Mouse (Mus musculus) CH12.LX (cell line): ENCODE data around the gene Tdrd6. TPM values are rescaled to one million over a fixed set of nuclear protein-coding genes. Genes with fewer than 3 reads are reported as not detected.

Source experiments
- DNase-seq: peaks from one replicate; pipeline ENCODE4 v3.0.0-alpha.2; 2013; ENCODE audit errors: extremely low read depth
- H3K27ac ChIP-seq: 2 replicates; pipeline ENCODE4 v1.5.1; 2012; ENCODE audit warnings: low read depth, mild to moderate bottlenecking, control low read depth, moderate library complexity; ENCODE audit not compliant: insufficient read depth
- H3K27me3 ChIP-seq: replicated peaks from 2 replicates; pipeline ENCODE3; 2012; ENCODE audit warnings: inconsistent platforms
- H3K36me3 ChIP-seq, 2 experiments: replicated peaks in 1 of 2; 2 replicates each; pipeline versions ENCODE3 to v1.6.1; 2012; ENCODE audit warnings: inconsistent platforms in 1 of 2, low read length in 1 of 2, mild to moderate bottlenecking in 1 of 2, mixed read lengths in 1 of 2, moderate library complexity in 1 of 2; ENCODE audit not compliant: control insufficient read depth in 1 of 2, insufficient read depth in 1 of 2
- H3K4me1 ChIP-seq, 2 experiments: 2 replicates each; pipeline ENCODE4 v1.6.1; 2012; ENCODE audit warnings: inconsistent platforms in 1 of 2, moderate library complexity in 1 of 2; ENCODE audit not compliant: insufficient read depth in 2 of 2, control insufficient read depth in 1 of 2
- H3K4me2 ChIP-seq: 2 replicates; pipeline ENCODE4 v1.6.1; 2012; ENCODE audit warnings: low read depth, mild to moderate bottlenecking, control low read depth; ENCODE audit not compliant: poor library complexity, insufficient read depth, severe bottlenecking
- H3K4me3 ChIP-seq, 3 experiments: fragments of 150-350 bp in 1 of 3; sonication (generic) in 1 of 3; replicated peaks in 1 of 3; 2 replicates each; pipeline versions ENCODE3 to v1.5.1; 2011 to 2012; ENCODE audit warnings: low read depth in 2 of 3, low read length in 2 of 3, mild to moderate bottlenecking in 2 of 3, moderate library complexity in 2 of 3, control low read depth in 1 of 3, improper control_type of control experiment in 1 of 3, inconsistent platforms in 1 of 3, mixed read lengths in 1 of 3; ENCODE audit not compliant: poor library complexity in 1 of 3
- H3K79me2 ChIP-seq: replicated peaks from 2 replicates; pipeline ENCODE4 v1.6.1; 2012; ENCODE audit warnings: mild to moderate bottlenecking, moderate library complexity; ENCODE audit not compliant: control insufficient read depth, poor library complexity, insufficient read depth, severe bottlenecking; ENCODE audit errors: extremely low read depth
- H3K9ac ChIP-seq: 2 replicates; pipeline ENCODE4 v1.6.1; 2012; ENCODE audit warnings: low read depth, mild to moderate bottlenecking, control low read depth, moderate library complexity; ENCODE audit not compliant: insufficient read depth
- H3K9me3 ChIP-seq: replicated peaks from 2 replicates; pipeline ENCODE3; 2012; ENCODE audit warnings: low read length, inconsistent platforms, mixed read lengths
- E2F4 ChIP-seq: IDR thresholded peaks from 2 replicates; pipeline ENCODE4 v1.6.1; 2011; ENCODE audit warnings: low read depth, low read length, improper control_type of control experiment; ENCODE audit not compliant: insufficient replicate concordance
- ELF1 ChIP-seq: IDR thresholded peaks from 2 replicates; pipeline ENCODE4 v1.6.1; 2014; ENCODE audit warnings: low read depth, mild to moderate bottlenecking, inconsistent platforms, low read length, improper control_type of control experiment
- ETS1 ChIP-seq: conservative IDR thresholded peaks from 2 replicates; pipeline ENCODE4 v1.6.1; 2012; ENCODE audit warnings: low read depth, mild to moderate bottlenecking, inconsistent platforms, low read length, improper control_type of control experiment, moderate library complexity
- KAT2A ChIP-seq: IDR thresholded peaks from 2 replicates; pipeline ENCODE4 v1.6.1; 2012; ENCODE audit warnings: low read length, improper control_type of control experiment, inconsistent platforms; ENCODE audit not compliant: insufficient replicate concordance
- MAFK ChIP-seq: IDR thresholded peaks from 2 replicates; pipeline ENCODE4 v1.6.1; 2011; ENCODE audit warnings: low read length, improper control_type of control experiment; ENCODE audit not compliant: insufficient replicate concordance
- MAX ChIP-seq: IDR thresholded peaks from 2 replicates; pipeline ENCODE4 v1.6.1; 2011; ENCODE audit warnings: low read length, improper control_type of control experiment
- MAZ ChIP-seq: IDR thresholded peaks from 2 replicates; pipeline ENCODE4 v1.6.1; 2012; ENCODE audit warnings: low read depth, mild to moderate bottlenecking, inconsistent platforms, low read length, improper control_type of control experiment, moderate library complexity
- MEF2A ChIP-seq: IDR thresholded peaks from 2 replicates; pipeline ENCODE4 v1.6.1; 2014; ENCODE audit warnings: low read depth, mild to moderate bottlenecking, inconsistent platforms, low read length, improper control_type of control experiment, borderline replicate concordance
- MXI1 ChIP-seq: IDR thresholded peaks from 2 replicates; pipeline ENCODE4 v1.6.1; 2011; ENCODE audit warnings: mild to moderate bottlenecking, low read depth, low read length, improper control_type of control experiment
- MYC ChIP-seq: IDR thresholded peaks from 2 replicates; pipeline ENCODE4 v1.6.1; 2011; ENCODE audit warnings: low read depth, mild to moderate bottlenecking, improper control_type of control experiment, low read length
- NELFE ChIP-seq: IDR thresholded peaks from 2 replicates; pipeline ENCODE4 v1.6.1; 2011; ENCODE audit warnings: low read depth, low read length, improper control_type of control experiment
- RCOR1 ChIP-seq: conservative IDR thresholded peaks from 2 replicates; pipeline ENCODE4 v1.6.1; 2012; ENCODE audit warnings: low read depth, mild to moderate bottlenecking, inconsistent platforms, low read length, improper control_type of control experiment
- UBTF ChIP-seq: IDR thresholded peaks from 2 replicates; pipeline ENCODE4 v1.6.1; 2012; ENCODE audit warnings: low read depth, mild to moderate bottlenecking, inconsistent platforms, low read length, improper control_type of control experiment, moderate library complexity
- USF2 ChIP-seq: conservative IDR thresholded peaks from 2 replicates; pipeline ENCODE4 v1.6.1; 2011; ENCODE audit warnings: low read depth, low read length, improper control_type of control experiment
- ZC3H11A ChIP-seq: IDR thresholded peaks from 2 replicates; pipeline ENCODE4 v1.6.1; 2012; ENCODE audit warnings: low read depth, mild to moderate bottlenecking, inconsistent platforms, low read length, improper control_type of control experiment
- ZMIZ1 ChIP-seq: IDR thresholded peaks from 2 replicates; pipeline ENCODE4 v1.6.1; 2012; ENCODE audit warnings: low read depth, mild to moderate bottlenecking, inconsistent platforms, low read length, improper control_type of control experiment
- dilution Hi-C: fragments of 300-500 bp; cut with MboI; formaldehyde crosslinking; loops from 2 replicates; pipeline ENCODE4 v1.14.3; 2020; ENCODE audit warnings: low sequenced_read_pairs; ENCODE audit not compliant: extremely low pct_unique_long_range_greater_than_20kb, extremely low pct_ligation_motif_present
- in situ Hi-C: fragments of 300-500 bp; cut with MboI; formaldehyde crosslinking; loops from 3 replicates; pipeline ENCODE4 v1.14.3; 2019; ENCODE audit warnings: low sequenced_read_pairs, low pct_ligation_motif_present, low pct_unique_long_range_greater_than_20kb, mixed read lengths
- polyA plus RNA-seq: library from polyadenylated mRNA; unstranded; fragments of >175 nt; gene quantifications from 2 replicates; pipeline ENCODE4 v1.2.1, GENCODE M21; 2012; ENCODE audit warnings: low read depth; ENCODE audit not compliant: insufficient read length
- total RNA-seq, 2 experiments: library from RNA; depleted of rRNA; stranded (reverse); fragments of 300-350 nt in 1 of 2; fragments of >200 nt in 1 of 2; gene quantifications; 2 replicates each; pipeline ENCODE4 v1.2.3; 2012 to 2014

Tdrd6 gene
- total RNA-seq (2012; rRNA removed) (not detected in 2 replicates), total RNA-seq (2014; rRNA removed) (not detected in 2 replicates), polyA plus RNA-seq (not detected in 2 replicates)

DNA sequence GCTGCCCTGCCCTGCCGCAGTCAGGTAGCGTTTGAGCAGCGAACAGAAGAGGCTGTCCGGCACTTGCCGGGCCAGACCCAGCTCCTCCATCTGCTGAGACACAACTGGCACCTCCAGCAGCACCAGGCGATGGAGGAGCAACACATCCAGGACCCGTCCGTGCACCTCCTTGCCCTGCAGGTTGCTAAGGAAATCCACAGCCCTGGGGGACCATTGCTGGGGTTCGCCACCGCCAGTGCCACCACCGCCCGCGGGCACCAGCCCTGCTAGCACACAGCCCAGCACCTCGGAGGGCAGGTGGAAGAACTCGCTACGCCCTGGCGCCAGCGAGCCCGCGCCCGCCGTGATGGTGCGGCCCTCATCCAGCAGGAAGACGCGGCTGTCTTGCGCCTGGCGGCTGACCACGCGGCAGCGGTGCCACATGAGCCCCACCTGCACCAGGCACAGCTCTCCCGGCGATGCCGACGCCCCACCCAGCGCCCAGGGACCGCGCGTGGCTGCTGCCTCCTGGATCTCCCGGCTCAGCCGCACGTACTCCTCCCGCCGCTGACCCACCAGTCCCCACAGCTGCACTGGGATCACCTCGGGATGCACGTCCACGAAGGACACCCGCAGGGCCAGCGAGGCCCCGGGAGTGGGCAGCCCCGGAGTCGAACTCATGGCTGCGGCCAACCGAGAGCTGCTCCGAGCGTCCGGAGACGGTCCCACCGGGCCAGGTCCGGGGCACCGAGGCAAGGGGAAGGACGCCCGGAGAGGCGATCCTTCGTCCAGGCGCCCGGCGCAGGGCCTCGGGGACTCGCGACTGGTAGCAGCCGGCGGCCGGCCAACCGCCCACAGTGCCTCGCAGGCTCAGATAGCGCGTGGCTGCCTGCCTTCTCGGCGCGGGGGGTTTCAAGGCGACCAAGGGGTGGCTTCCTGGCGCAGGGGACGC is at the start of gene Tdrd6:
TSS of gene Tdrd6 (minus strand) at position 804 of the 931 bp plus-strand sequence.
- no peaks in the 10 kb centered on the region for H3K79me2 ChIP-seq
- no peaks in the 10 kb centered on the region for H3K4me1 ChIP-seq
- DNase-seq: no peak
- peaks cover 58% of the 10 kb centered on the region for H3K9me3 ChIP-seq
- H3K9ac ChIP-seq: no peak within 1 kb of the TSS
- TF ChIP-seq MAFK (no peak), NELFE (no peak), ELF1 (no peak), ETS1 (no peak), RCOR1 (no peak), MYC (no peak), USF2 (no peak), E2F4 (no peak), MAX (no peak), KAT2A (no peak), UBTF (no peak), ZMIZ1 (no peak), MEF2A (no peak), ZC3H11A (no peak), MAZ (no peak)
- H3K4me2 ChIP-seq: no peak within 1 kb of the TSS
- no peaks in the 10 kb centered on the region for H3K27me3 ChIP-seq
- dilution Hi-C loops (no loop called here), in situ Hi-C loops (no loop called here)
- no peak within 1 kb of the TSS for H3K4me3 ChIP-seq
- H3K27ac ChIP-seq: no peak within 1 kb of the TSS
- H3K36me3 ChIP-seq: no peaks in the 10 kb centered on the region

DNA sequence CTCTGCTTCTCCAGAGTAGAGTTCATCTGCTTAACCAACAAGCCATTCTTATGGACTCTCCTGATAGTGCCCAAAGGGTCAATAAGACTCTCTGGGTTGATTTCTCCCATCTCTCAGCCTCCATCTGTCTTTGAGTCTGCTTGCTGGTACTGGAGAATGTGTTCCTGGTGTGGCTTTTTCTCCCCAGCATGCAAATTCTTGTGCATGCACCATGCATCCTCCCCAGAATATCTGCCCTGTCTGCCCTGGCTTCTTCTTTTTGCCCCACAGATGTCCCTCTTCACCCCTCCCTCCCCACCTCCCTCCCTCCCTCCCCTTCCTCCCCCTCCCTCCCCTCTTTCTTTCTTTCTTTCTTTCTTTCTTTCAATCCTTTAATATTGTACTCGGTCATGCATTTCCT is 47.2 kb upstream of the Tdrd6 start:
- H3K27me3 ChIP-seq: no peaks in the 10 kb centered on the region
- dilution Hi-C loops (no loop called here), in situ Hi-C loops (no loop called here)
- peaks cover 22% of the 10 kb centered on the region for H3K9me3 ChIP-seq
- H3K4me2 ChIP-seq: no peak overlapping the region
- no peaks in the 10 kb centered on the region for H3K36me3 ChIP-seq
- no peak overlapping the region for H3K4me3 ChIP-seq
- TF ChIP-seq MXI1: no peak
- no peak overlapping the region for H3K27ac ChIP-seq
- no peaks in the 10 kb centered on the region for H3K79me2 ChIP-seq
- DNase-seq: peak; percentile 22
- no peak overlapping the region for H3K9ac ChIP-seq
- peaks cover 0 to 5% of the 10 kb centered on the region in 2 experiments; a peak in 1 of 4 replicates for H3K4me1 ChIP-seq
